Mouse (Mus musculus) cortical plate, adult 2 months (tissue): ENCODE results near the gene Prdm1. TPM values are rescaled to one million over a fixed set of nuclear protein-coding genes. Genes with fewer than 3 reads are reported as not detected.
A peak's percentile ranks its signal among the peaks of the same experiment; 100 is the strongest.

Experiments used
- H3K27ac ChIP-seq: fragments of 200-500 bp; 2 replicates; pipeline ENCODE4 v1.5.1; 2012; ENCODE audit warnings: low read length, control low read depth, inconsistent platforms; ENCODE audit not compliant: insufficient read depth
- H3K4me1 ChIP-seq: fragments of 200-500 bp; 2 replicates; pipeline ENCODE4 v1.6.1; 2011; ENCODE audit warnings: low read length; ENCODE audit not compliant: control insufficient read depth, insufficient read depth
- H3K4me3 ChIP-seq: fragments of 200-500 bp; 2 replicates; pipeline ENCODE4 v1.5.1; 2011; ENCODE audit warnings: mild to moderate bottlenecking, low read length, control low read depth; ENCODE audit not compliant: insufficient read depth
- CTCF ChIP-seq: fragments of 200-500 bp; IDR thresholded peaks from 2 replicates; pipeline ENCODE4 v1.5.1; 2011; ENCODE audit warnings: mild to moderate bottlenecking, control low read depth, low read length; ENCODE audit not compliant: insufficient read depth; ENCODE audit errors: extremely low read depth
- POLR2A ChIP-seq: fragments of 200-500 bp; IDR thresholded peaks from 2 replicates; pipeline ENCODE4 v1.6.1; 2011; ENCODE audit warnings: mild to moderate bottlenecking, low read length, control low read depth; ENCODE audit not compliant: insufficient read depth; ENCODE audit errors: extremely low read depth
- polyA plus RNA-seq: library from polyadenylated mRNA; depleted of rRNA; stranded (reverse); fragments of >200 nt; gene quantifications from 2 replicates; pipeline ENCODE4 v1.2.3, GENCODE M21; 2012; rRNA removed

Gene Prdm1
- 0.58 and 0.78 TPM in 2 replicates for polyA plus RNA-seq

DNA sequence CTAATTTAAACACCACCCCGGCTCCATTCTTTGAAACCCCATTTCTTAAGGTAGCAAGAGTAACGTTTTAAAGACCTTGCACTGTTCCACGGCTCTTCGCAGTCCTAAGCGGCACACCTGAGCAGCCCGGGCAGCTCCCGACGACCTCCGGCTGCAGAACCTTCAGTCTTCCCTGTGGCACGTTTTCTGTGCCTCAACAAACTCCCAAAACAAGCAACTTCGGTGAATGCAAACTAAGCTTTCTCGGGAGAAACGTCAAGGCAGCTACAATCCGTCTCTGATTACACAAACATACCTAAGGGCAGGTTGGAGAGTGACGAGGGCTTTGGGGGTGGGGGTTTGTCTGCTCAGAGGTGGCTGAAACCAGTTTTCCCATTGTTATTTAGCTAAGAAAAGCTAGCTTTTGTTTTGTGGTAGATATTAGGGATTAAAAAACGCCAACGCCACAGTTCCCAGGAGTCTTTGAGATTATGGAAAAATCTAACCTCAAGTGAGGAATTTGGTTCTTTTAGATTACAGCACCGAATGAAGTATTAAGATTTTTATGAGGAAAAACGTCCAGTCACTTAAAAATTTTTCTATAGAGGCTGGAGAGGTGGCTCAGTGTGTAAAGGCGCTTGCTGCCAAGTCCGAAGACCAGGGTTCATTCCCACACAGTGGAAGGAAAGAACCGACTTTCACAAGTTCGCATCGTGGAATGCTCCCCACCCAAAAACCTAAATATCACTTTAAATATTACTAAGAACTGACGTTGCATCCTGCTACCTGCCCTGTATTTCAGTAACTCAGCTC is at the start of gene Prdm1:
Gene Prdm1 (minus strand): TSS at position 211 of the 792 bp plus-strand sequence.
- Histone ChIP-seq H3K4me3 (peak within 1 kb of the TSS; percentile 46), H3K4me1 (no peaks in the 10 kb centered on the region), H3K27ac (no peak within 1 kb of the TSS)
- TF ChIP-seq CTCF = no peak
- no peak for TF ChIP-seq POLR2A

DNA sequence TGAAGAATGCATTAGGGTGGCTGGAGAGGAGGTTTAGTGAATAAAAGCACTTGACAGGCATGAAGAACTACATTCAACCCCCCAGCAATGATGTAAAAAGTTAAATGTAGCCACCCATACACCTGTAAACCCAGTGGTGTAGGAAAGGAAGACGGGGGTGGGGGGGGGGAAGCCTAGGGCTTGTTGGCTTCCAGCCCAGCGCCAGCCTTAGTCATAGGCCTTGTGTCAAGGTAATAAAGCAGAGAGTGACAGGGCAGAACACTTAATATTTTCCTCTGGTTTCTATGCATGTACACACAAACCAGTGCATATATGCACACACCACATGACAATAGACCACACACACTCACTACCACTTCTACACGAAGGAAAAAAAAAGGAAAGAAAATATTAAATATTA is 37.7 kb upstream of the Prdm1 start:
- TF ChIP-seq POLR2A = no peak
- no peak for TF ChIP-seq CTCF
- Histone ChIP-seq H3K27ac (no peak overlapping the region), H3K4me1 (no peaks in the 10 kb centered on the region), H3K4me3 (no peak overlapping the region)

DNA sequence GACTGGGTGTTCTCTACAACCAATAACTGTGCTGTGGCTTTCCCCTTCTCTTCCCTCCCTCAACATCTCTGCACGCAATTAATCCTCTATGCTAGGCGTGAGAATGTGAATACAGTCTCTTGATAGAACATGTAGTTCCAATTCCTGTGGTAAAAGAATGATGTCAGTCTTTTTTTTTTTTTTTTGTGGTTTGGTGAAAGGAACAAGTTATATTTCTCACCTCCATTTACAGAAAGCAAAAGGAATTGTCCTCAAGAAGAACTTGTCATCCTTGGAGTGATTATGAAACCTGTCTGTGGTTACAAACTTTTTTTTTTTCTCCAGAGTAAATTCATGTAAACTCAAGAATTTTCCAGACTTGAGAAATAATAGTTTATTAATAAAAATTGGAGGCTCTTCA is 36.8 kb upstream of the Prdm1 start:
- no peak overlapping the region for H3K27ac ChIP-seq
- H3K4me1 ChIP-seq = no peaks in the 10 kb centered on the region
- TF ChIP-seq POLR2A (no peak), CTCF (no peak)
- no peak overlapping the region for H3K4me3 ChIP-seq

DNA sequence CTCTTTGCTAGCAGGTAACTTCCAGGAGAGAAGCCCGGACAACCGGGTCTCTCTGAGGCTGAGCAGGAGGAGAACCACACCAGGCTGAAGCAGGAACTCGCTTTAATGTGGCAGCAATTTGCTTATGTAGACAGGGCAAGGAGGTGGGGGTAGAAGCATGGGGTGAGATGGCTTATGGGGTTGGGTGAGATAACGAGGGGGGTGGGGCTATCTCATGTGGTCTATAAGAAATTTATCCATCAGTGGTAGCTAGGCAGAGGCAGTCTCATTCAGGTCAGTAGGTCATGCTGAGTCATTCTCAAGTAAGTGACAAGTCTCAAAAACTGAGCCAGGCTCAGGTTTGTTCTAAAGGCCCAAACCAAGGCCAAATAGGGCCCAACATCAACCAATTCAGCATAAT is 28.5 kb upstream of the Prdm1 start:
- TF ChIP-seq POLR2A (no peak), CTCF (no peak)

DNA sequence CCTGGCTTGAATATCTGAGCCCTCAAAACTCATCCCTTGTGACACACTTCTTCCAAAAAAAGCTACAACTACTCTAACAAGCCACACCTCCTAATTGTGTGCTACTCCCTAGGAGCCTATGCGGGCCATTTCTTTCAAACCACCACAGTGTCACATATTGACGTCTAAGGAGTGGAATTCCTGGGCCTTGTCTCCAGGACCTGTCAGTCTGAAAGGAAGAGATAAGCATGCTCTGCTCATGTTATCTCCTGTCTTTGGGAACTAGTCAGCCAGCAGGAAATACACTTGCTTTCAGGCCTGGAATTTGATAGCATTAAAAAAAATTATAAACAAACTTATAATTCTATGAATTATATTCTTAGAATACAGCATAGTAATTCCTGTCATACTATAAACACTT is 27.0 kb upstream of the Prdm1 start:
- TF ChIP-seq POLR2A = no peak
- H3K4me1 ChIP-seq = no peaks in the 10 kb centered on the region
- no peak overlapping the region for H3K27ac ChIP-seq
- no peak overlapping the region for H3K4me3 ChIP-seq

More for the DNA sequence above, 28.5 kb upstream of the Prdm1 start:
- no peak overlapping the region for H3K27ac ChIP-seq
- no peak overlapping the region for H3K4me3 ChIP-seq
- no peaks in the 10 kb centered on the region for H3K4me1 ChIP-seq

DNA sequence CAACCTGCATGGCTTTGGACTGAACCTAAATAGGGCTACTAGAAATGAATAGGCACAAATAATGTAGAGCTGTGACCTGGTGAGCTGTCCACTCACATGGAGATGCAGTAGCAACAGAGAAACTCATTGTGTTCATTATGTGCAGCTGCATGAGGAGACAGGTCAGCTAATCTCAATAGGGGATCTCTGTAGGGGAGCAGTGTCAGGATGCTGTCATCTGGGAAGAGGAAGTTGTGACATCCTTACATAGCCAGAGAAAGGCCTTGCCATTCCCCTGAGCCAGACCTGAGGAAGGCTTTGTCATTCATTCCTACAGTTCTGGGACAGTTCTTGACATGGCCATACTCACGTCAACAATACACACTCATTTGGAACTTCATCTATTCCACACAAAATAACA is 25.3 kb upstream of the Prdm1 start:
- H3K4me3 ChIP-seq = no peak overlapping the region
- no peak overlapping the region for H3K27ac ChIP-seq
- TF ChIP-seq CTCF (no peak), POLR2A (no peak)
- no peaks in the 10 kb centered on the region for H3K4me1 ChIP-seq

DNA sequence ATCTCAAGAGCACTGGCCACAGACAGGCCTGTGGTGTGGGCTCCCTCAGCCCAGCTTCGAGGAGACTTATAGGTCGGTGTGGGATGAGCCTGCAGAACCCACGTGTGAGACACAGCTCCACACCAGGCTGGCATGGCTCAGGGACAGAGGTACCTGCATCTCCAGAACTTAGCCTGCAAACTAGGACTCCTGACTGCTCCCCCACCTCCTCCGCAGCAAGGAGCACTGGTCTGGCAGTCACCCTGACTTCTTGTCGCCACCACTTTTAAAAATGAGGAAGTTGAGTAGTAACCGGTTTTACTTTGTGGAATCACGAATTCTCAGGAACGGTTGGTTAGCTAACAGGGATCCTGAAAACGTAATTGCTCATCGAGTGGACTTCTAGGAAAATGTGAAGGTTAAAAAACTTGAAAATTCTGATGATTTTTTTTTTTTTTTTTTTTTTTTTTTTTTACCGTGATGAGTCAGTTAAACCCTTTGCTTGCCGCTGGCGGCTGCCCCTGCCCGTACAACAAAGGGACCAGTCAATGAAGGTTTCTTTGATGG is 10.8 kb upstream of the Prdm1 start:
- no peak for TF ChIP-seq POLR2A
- no peak for TF ChIP-seq CTCF
- Histone ChIP-seq H3K27ac (no peak overlapping the region), H3K4me1 (no peaks in the 10 kb centered on the region), H3K4me3 (no peak overlapping the region)

DNA sequence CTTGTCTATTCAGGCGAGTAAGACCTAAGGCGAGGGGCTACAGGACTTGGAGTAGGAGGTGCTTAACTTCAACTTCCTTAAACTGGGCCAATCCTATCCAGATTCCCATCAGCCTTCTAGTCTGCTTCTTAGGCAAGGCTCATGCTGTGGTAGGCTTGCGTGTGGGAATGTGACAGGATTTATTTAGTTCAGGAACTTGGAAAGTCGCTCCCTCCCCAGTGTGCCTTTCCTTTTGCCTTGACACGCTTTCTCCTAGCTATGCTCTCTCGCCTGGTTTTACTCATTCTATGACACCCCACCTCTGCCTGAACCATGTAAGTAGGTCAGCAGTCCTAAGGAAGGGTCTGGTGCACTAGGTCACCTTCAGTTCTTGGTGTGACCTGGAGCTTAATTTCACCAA is 9.8 kb upstream of the Prdm1 start:
- Histone ChIP-seq H3K27ac (no peak overlapping the region), H3K4me1 (no peaks in the 10 kb centered on the region), H3K4me3 (no peak overlapping the region)
- TF ChIP-seq CTCF = no peak
- TF ChIP-seq POLR2A = no peak

DNA sequence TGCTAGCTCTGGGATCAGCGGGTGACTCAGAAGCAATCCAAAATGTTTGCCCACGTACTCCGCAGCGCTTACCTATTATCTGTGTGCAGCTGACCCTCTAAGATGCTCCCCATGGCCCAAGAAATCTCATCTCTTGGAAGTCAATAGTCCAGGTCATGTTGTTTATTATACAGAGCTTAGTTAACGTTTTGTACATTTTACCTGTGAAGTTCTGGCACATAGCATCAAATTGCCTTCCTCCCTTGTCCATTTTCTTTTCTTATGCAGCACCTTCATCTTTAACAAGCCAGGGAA is 1.7 kb upstream of the Prdm1 start:
- no peaks in the 10 kb centered on the region for H3K4me1 ChIP-seq
- H3K4me3 ChIP-seq = no peak overlapping the region; the same call in 1 of the 2 replicates
- H3K27ac ChIP-seq = no peak overlapping the region
- no peak for TF ChIP-seq CTCF
- no peak for TF ChIP-seq POLR2A
